Mouse (Mus musculus) megakaryocyte, embryonic 14.5 days (primary cell): ENCODE results near the gene Pcnp. TPM values are rescaled to one million over a fixed set of nuclear protein-coding genes. Genes with fewer than 3 reads are reported as not detected.

Experiments used
- H3K27me3 ChIP-seq: replicated peaks from 2 replicates; pipeline ENCODE3; 2012; ENCODE audit warnings: inconsistent platforms
- H3K36me3 ChIP-seq: replicated peaks from 2 replicates; pipeline ENCODE3; 2012; ENCODE audit warnings: low read length, inconsistent platforms, mixed read lengths
- H3K4me1 ChIP-seq: 2 replicates; pipeline ENCODE4 v1.6.1; 2012; ENCODE audit warnings: inconsistent platforms
- H3K4me3 ChIP-seq: replicated peaks from 2 replicates; pipeline ENCODE3; 2012; ENCODE audit warnings: moderate library complexity, mild to moderate bottlenecking, inconsistent platforms
- H3K9me3 ChIP-seq: 2 replicates; pipeline ENCODE4 v1.6.1; 2012; ENCODE audit warnings: inconsistent platforms
- FLI1 ChIP-seq: IDR thresholded peaks from 2 replicates; pipeline ENCODE4 v1.6.1; 2012; ENCODE audit warnings: low read length, inconsistent platforms, mixed read lengths
- GATA1 ChIP-seq: IDR thresholded peaks from 3 replicates; pipeline ENCODE4 v1.6.1; 2012; ENCODE audit warnings: mixed read lengths, low read length, inconsistent platforms, borderline replicate concordance
- polyA plus RNA-seq: library from polyadenylated mRNA; stranded (reverse); fragments of >175 nt; gene quantifications from 2 replicates; pipeline ENCODE4 v1.2.3, GENCODE M21; 2012; ENCODE audit warnings: low replicate concordance; ENCODE audit not compliant: insufficient read depth

Pcnp gene
- polyA plus RNA-seq, 1 experiment, result 30.0 TPM

- Histone ChIP-seq H3K27me3 (no peaks in the 10 kb centered on the region), H3K9me3 (no peaks in the 10 kb centered on the region), H3K4me3 (no peak overlapping the region), H3K4me1 (peaks cover 3% of the 10 kb centered on the region; the same call in 1 of the 2 replicates), H3K36me3 (peaks cover 85% of the 10 kb centered on the region)
- TF ChIP-seq GATA1 (no peak), FLI1 (no peak)
These were observed 35.3 kb downstream of the Pcnp start for GRCm38 (mm10) chr16:55994235-55994634.

DNA sequence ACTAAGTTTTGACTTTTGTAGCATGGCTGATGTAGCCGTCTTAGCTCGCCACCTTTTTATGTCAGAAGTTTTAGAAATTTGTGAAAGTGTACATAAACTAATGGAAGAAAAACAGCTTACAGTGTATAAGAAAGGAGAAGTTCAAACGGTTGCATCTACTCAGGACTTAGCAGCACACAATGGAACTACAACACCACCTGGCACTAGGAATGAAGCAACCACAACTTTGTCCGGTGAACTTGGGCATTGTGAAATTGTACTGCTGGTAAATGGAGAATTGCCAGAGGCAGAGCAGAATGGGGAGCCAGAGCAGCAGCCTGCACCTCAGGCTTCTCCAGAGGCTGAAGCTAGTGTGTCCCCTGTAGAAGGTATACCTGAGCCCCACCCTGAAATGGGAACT is 39.2 kb downstream of the Pcnp start:
- Histone ChIP-seq H3K4me3 (no peak overlapping the region), H3K9me3 (no peaks in the 10 kb centered on the region), H3K4me1 (peaks cover 3% of the 10 kb centered on the region; the same call in 1 of the 2 replicates), H3K27me3 (no peaks in the 10 kb centered on the region), H3K36me3 (peaks cover 80% of the 10 kb centered on the region)
- no peak for TF ChIP-seq FLI1
- TF ChIP-seq GATA1, result no peak

- H3K9me3 ChIP-seq, result no peaks in the 10 kb centered on the region
- H3K4me1 ChIP-seq, result peaks cover 5% of the 10 kb centered on the region; the same call in 1 of the 2 replicates
- H3K27me3 ChIP-seq, result no peaks in the 10 kb centered on the region
- peaks cover 81% of the 10 kb centered on the region for H3K36me3 ChIP-seq
- no peak overlapping the region for H3K4me3 ChIP-seq
- TF ChIP-seq FLI1 (no peak), GATA1 (no peak)
These were observed 43.5 kb downstream of the Pcnp start for GRCm38 (mm10) chr16:55986001-55986400.

- TF ChIP-seq GATA1 (no peak), FLI1 (no peak)
- Histone ChIP-seq H3K36me3 (peaks cover 35% of the 10 kb centered on the region), H3K4me1 (peaks cover 47% of the 10 kb centered on the region)
These were observed 54.6 kb downstream of the Pcnp start for GRCm38 (mm10) chr16:55974903-55975285.

DNA sequence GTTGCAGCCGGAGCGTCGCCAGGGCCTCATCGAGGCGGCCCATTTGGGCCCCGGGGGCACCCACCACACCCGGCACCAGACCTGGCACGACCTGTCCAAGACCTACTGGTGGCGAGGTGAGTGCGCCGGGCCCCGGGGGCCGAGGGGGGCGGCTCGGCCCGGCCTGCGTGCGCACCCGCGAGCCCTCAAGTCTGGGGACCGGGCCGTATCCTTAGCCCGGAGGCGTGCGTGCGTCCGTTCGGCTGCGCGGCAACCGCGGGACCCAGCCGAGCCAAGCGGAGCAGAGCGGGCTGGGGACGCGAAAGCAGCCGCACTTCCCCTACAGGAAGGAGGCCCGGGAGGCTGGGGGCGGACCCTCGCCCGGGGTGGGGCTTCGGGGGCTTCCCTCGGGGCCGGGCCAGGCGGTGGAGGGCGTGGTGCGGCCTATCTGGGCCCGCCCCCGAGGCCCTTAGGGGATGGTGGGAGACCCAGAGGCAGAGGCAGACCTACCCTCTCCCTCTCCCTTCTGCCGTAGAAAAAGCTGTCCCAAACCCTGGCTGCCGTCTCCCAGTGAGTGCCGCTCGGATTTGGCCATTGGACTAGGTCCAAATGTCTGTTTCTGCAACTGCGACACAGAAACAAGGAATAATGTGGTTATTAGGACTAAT is 55.2 kb downstream of the Pcnp start:
- H3K27me3 ChIP-seq, result no peaks in the 10 kb centered on the region
- TF ChIP-seq GATA1, result no peak
- TF ChIP-seq FLI1, result no peak
- peak overlapping the region; percentile 99 for H3K4me3 ChIP-seq
- H3K36me3 ChIP-seq, result peaks cover 39% of the 10 kb centered on the region
- H3K4me1 ChIP-seq, result peaks cover 52% of the 10 kb centered on the region
- H3K9me3 ChIP-seq, result no peaks in the 10 kb centered on the region

More at GRCm38 (mm10) chr16:55974903-55975285, 54.6 kb downstream of the Pcnp start:
- H3K4me3 ChIP-seq, result peak overlapping the region; percentile 99
- no peaks in the 10 kb centered on the region for H3K9me3 ChIP-seq
- no peaks in the 10 kb centered on the region for H3K27me3 ChIP-seq

GRCm38 (mm10) chr16:55973431-55974255 is 55.9 kb downstream of the Pcnp start, which contains the start of gene Zbtb11:
Gene Zbtb11, plus strand, starts transcription at chr16:55973883.
- Histone ChIP-seq H3K4me3 (peak within 1 kb of the TSS; percentile 99), H3K9me3 (no peaks in the 10 kb centered on the region), H3K36me3 (peaks cover 46% of the 10 kb centered on the region), H3K4me1 (peaks cover 56% of the 10 kb centered on the region), H3K27me3 (no peaks in the 10 kb centered on the region)
- peak; percentile 90; the same call in 1 of the 2 replicates for TF ChIP-seq FLI1
- no peak for TF ChIP-seq GATA1

- Histone ChIP-seq H3K36me3 (peaks cover 43% of the 10 kb centered on the region), H3K4me3 (peak overlapping the region; percentile 99), H3K27me3 (no peaks in the 10 kb centered on the region), H3K9me3 (no peaks in the 10 kb centered on the region), H3K4me1 (peaks cover 59% of the 10 kb centered on the region)
- TF ChIP-seq GATA1 (no peak), FLI1 (no peak)
These were observed 56.8 kb downstream of the Pcnp start for GRCm38 (mm10) chr16:55972626-55973201.

DNA sequence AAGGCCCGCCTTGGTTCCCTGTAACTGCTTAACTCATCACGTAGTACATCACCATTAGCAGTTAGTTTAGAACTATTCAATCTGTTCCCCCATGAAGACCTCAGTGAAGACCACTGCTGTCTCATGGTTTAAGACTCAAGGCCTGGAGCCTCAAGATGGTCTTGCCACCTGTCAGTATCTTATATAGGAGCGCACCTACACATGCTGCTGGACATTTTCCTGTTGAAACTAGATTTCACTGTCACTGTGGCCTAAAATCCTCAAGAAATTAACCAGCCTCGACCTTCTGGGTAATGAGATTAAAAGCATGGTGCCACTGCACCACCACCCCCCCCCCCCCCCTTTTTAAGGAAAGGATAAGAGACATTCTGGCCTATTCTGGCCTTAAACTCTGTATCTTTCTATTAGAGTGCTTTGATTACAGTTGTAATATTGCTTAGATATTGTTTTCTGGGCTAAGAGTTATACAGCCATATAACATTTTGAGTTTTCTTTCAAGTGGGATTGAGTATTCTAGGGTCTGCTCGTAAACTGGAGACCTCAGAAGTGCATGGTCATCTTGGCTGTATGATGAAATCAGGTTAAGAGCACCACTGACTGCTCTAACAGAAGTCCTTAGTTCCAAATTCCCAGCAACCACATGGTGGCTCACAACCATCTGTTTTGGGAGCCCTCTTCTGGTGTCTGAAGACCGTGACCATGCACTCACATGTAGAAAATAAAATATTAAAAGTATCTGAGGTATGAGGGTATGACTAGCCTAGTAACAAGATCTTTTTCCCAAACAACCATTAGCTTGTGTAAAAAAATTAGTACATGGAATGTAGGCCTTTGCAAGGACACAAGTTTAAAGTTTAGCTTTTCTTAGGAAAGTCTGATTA is 57.6 kb downstream of the Pcnp start:
- Histone ChIP-seq H3K4me1 (peaks cover 64% of the 10 kb centered on the region), H3K27me3 (no peaks in the 10 kb centered on the region), H3K9me3 (no peaks in the 10 kb centered on the region), H3K36me3 (peaks cover 46% of the 10 kb centered on the region), H3K4me3 (no peak overlapping the region)
- TF ChIP-seq FLI1, result no peak

- Histone ChIP-seq H3K9me3 (no peaks in the 10 kb centered on the region), H3K36me3 (peaks cover 46% of the 10 kb centered on the region), H3K4me3 (no peak overlapping the region), H3K4me1 (peaks cover 55% of the 10 kb centered on the region), H3K27me3 (no peaks in the 10 kb centered on the region)
- TF ChIP-seq GATA1, result no peak
- no peak for TF ChIP-seq FLI1
These were observed 59.1 kb downstream of the Pcnp start for GRCm38 (mm10) chr16:55970416-55970815.
